Mouse (Mus musculus): ENCODE results near the gene Pin1. TPM values are rescaled to one million over a fixed set of nuclear protein-coding genes. Genes with fewer than 3 reads are reported as not detected.
"Not testable (repeated sequence)": the region's sequence is repeated elsewhere in the genome, so short reads cannot be mapped to it uniquely, and the experiment has no call there.

Gene Pin1
- total RNA-seq (2015) (10.2 and 10.6 TPM in 2 replicates), total RNA-seq (2017) (7.5 and 9.8 TPM in 2 replicates)

DNA sequence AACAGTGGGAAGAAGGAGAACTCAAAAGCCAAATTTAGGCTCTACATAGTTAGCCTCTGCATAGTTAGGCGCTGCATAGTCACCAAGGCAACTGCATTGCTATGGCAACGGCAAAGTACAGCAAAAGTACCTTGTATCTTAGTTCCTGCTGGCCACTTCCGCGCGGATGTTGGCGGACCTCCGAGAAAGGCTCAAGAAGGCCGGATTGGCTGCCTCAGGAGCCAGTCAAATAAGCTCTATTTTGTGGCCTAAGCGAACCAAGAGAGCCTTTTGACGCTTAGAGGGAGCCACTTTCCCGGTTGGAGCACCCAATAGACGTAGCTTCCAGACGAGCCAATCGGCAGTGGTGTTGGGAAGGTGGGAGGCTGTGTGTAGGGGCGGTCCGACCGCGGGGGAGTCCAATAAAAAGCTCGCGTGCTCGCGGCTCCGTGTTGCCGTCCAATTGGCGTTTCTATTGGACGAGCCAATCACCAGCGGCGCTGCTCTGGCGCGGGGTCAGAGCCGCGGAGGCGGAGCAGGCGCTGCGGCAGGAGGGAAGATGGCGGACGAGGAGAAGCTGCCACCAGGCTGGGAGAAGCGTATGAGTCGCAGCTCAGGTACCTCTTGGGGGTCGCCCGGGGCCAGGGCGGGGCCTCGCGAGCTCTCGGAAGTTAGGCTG, at the start of gene Pin1:
Gene Pin1, plus strand, starts transcription at position 494 of the 658 bp plus-strand sequence.
- ATAC-seq (ENCODE audit: poor library complexity, severe bottlenecking): peak; percentile 96

DNA sequence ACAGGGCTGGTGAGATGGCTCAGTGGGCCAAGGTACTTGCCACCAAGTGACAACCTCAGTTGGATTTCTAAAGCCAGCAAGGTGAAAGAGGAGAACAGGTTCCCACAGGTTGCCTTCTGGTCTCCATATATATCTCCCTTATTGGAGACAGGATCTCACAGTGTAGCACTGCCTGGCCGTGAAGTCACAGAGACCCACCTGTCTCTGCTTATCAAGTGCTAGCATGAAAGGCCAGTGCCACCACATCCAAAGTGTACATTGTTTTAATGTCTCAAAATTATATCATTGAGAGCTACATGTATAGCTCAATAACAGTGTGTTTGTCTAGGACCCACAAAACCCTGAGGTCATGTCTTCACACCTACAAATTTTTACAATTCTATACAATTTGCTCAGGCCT, 45.6 kb upstream of the Pin1 start:
- ATAC-seq (ENCODE audit: poor library complexity, severe bottlenecking): no peak

DNA sequence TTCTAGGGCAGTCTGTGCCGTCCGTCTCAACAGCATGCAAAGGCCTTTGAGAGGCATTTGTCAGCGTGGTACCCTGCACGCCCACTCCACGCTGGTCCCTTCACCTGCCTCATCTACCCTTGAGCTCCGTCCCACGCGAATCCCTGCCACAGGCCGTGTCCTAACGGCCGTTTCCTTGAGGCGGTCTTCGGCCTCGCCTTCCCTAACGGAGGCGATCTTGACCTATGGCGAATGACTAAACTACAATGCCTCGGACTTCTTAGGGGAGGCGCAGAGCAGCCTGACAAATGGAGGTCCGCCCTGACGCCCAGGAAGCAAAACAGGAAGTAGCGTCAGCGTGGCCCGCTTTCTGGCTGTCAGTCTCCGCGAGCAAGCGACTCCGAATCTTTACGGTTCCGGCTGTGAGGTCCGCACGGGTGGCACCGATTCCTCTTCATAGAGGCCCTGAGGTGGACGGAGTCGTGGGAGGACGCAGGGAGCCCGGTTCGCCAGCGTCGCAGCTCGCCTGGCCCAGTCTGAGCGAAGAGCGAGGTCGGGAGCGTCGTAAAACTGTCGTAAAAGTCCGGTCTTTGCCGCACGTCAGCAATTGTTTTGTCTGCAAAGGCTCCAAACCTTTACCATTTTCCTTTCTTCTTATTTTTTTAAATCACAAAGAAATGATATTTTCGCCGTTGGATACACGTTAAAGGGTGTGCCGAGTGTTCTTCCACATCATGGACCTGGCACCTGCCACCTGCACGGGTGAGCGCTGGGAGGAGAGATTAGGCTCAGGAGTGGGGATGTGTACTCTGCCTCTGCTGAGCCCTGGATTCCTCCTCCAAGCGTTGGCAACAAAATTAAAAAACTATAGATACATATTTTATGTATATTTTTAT, 44.6 kb upstream of the Pin1 start:
- peak; percentile 99 for ATAC-seq (ENCODE audit: poor library complexity, severe bottlenecking)

DNA sequence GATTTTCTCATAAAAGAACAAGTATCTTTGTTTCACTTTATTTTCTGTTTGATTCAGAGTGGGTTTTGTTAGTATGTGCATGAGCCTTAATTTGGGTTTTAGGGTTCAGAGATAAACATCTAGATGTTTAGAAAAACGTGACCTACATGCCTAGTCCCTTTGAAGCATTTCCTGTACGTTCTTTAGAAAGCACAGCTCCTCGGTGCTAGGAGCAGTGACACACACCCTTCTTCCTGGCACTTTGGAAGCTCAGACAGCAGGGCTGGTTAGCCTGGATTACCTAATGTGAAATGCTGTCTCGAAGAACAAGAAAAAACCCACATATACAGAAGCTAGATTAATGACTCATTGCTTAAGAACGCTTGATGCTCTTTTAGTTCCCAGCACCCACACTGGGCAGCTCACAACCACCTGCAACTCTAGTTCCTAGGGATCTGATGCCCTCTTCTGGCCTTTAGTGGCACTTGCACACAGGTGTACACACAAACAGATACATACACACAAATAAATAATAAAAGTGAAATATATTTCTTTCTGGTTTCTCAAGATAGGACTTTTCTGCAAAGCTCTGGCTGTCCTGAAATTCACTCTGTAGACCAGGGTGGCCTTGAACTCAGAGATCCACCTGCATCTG, 41.9 kb upstream of the Pin1 start:
- ATAC-seq (ENCODE audit: poor library complexity, severe bottlenecking): no peak

DNA sequence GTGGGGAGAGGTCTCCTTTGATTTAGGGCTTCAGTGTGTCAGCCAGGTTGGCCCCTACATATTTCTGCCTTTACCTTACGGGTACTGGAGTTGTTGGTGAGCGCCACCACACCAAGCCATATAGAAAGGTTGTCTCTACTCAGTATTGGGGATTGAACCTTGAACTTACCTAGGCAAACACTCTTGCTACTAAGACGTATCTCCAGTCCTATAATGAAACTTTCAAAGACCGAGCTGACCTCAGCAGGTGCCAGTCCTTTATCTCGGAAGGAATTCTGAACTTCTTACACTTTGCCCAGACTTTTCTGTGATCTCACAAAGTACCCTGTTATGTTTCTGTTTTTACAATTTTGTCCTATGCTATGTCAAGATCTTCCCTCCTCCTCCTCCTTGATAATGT, 39.9 kb upstream of the Pin1 start:
- ATAC-seq (ENCODE audit: poor library complexity, severe bottlenecking): no peak

DNA sequence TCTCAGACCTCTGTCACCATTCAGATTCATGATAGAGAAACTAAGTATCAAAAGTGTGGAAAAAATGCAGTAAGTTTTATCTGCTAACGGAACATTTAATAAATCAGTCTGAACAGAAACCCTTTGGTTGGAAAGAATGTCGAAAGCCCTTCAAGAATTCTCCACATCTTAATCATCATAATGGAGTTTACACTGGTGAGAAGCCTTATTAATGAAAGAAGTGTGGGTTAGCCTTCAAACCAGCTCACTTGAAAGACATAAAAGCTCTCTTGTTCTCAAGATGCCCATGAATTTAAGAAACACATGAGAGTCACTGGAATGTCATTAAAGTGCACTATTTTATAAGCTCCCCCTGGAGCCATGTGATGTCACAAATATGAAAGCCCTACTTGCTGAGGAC, 35.2 kb upstream of the Pin1 start:
- ATAC-seq (ENCODE audit: poor library complexity, severe bottlenecking): no peak

DNA sequence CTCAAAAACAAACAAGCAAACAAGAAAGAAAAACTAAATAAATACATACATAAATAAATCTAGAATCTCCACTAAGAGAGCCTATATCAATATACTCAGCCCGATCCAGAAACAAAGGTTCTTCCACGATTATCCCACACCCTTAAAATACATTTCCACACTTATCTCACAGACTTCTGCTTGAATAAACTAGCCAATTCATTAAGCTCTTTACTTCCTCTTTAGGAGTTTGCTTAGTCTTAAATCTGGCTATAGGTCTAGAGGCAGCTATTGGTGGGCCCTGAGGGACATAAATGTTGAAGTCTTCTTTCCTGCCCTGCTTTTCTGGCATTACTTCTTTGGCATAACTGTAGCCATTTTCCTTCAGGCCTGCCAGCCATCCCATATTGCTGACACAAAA, 20.6 kb upstream of the Pin1 start:
- ATAC-seq (ENCODE audit: poor library complexity, severe bottlenecking): no peak

DNA sequence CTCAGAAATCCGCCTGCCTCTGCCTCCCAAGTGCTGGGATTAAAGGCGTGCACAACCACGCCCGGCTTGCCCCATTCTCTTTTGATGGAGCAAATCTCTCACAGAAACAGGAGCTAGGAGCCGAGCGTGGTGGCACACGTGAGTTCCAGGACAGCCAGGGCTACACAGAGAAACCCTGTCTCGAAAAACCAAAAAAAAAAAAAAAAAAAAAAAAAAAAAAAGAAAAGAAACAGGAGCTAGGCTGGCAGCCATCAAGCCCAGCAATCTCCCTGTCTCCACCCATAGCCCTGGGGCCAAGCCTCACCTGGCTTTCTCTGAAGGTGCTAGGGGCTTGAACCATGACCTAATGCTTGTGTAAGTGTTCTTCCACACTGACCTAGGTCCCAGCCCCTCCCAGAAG, 16.2 kb upstream of the Pin1 start:
- not testable (repeated sequence) for ATAC-seq (ENCODE audit: poor library complexity, severe bottlenecking)

DNA sequence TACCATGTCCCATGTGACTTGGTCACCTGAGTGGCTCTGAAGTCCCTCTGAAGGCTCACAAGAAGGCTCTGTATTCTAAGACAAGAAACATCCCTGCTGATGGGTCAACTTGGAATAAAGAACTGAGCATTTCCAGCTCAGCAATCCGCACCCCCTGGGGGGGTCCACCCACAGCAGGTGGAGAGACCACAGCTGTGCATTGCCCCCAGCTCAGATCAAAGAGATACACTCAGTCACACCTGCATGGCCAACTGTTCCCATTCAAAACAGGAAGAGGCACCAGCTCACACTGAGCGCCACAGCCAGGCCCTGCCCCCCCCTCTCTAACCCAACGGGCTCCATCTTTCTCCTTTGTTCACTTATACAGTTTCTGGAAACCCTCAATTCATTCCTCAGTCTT, 15.6 kb upstream of the Pin1 start:
- ATAC-seq (ENCODE audit: poor library complexity, severe bottlenecking): no peak

DNA sequence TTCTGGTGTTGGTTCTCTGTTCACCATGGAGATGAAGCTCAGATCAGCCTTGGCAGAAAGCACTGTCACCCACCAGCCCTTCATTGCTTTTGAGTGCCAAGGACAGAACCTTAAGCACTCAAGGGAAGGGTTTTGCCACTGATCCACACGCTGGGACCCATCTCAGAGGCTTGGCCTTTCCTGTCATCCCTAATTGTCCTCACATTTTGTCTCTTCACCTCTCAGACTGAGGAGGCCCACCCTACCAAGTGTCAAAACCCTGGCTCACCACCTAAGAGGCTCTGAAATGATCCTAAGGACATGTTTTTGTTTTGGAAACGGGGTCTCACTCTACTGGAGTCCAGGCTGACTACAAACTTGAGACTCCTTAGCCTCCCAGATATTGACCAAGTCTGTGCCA, 15.1 kb upstream of the Pin1 start:
- no peak for ATAC-seq (ENCODE audit: poor library complexity, severe bottlenecking)

DNA sequence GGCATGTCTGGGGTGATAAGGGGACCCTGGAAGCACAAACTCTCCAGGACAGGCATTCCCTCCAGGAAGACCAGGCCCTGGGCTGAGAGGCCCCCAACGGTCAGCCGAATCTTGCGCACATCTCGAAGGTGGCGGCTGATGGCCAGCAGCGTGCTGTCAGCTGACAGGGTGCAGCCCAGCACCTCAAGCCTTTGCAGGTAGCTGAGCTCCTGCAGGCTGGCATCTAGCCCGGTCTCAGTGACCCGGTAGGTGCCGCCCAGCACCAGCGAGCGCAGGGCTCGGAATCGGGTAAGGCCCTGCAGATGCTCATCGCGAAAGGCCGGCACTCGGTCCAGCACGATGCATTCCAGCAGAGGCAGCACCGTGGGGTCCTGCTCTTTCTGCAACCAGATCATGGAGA, 13.3 kb upstream of the Pin1 start:
- no peak for ATAC-seq (ENCODE audit: poor library complexity, severe bottlenecking)

DNA sequence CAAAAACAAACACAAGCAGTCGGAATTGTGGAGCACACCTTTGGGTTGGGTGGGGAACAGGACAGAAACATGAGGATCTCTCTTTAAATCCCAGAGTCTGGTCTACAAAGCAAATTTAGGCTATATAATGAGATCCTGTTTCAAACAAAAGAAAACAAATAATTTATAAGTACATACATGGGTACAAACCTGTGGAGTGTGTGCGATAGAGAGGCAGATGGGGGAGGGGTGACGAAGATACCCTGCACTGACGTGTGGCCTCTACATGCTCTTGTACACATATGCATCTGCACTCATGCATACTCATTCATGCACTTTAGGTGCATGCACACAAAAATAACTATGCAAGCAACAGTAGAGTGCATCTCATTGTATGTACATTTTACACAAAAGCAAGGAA, 12.4 kb upstream of the Pin1 start:
- no peak for ATAC-seq (ENCODE audit: poor library complexity, severe bottlenecking)

DNA sequence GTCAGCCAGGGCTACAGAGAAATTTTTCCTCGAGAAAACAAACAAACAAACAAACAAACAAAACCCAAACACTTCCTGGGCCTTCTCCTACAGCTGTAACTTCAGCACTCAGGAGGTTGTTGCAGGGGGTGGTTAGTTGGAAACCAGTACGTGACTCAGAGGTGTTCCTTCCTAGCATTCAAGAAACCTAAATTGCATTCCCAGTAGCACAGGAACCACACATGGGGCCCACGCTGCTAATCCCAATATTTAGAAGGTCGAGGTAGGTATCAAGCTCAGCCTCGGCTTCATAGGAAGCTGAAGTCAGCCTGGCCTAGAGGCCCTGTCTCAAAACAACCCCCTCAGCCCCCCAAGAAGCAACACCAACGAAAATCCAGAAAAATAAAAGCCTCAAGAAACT, 10.4 kb upstream of the Pin1 start:
- ATAC-seq (ENCODE audit: poor library complexity, severe bottlenecking): no peak

DNA sequence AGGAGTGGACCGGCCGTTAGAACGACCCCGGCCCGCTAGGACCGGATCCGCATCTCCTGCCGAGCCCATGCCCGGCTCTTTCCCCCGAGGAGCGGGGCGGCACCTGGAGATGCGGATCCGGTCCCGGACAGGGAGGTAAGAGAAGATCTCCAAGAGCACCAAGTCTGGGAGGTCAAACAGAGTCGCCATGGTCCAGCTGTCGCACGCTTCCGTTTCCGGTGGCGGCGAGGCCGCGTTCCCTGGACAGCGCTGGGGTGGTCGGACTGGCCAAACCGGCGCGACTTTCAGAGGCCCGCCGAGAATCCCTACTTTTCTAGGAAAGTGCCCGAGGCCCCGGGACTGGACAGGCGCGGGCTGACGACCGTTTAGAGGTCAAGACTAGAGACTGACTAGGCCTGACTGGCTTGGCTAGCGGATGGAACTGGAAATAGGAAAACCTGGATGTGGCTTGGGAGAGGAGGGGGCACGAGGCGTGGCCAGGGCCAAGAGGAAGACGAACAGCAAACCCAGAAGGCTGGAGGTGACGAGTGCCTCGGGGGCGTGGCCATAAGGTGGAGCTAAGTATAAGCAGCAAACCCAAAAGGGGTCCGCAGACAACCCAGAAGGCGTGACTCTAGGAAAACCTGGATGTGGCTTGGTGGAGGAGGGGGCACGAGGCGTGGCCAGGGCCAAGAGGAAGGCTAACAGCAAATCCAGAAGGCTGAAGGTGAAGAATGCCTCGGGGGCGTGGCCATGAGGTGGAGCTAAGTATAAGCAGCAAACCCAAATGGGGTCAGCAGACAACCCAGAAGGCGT, 9.6 kb upstream of the Pin1 start, which contains the start of gene Ubl5:
Gene Ubl5, plus strand, starts transcription at position 778 of the 795 bp plus-strand sequence.
- ATAC-seq (ENCODE audit: poor library complexity, severe bottlenecking): peak; percentile 24

DNA sequence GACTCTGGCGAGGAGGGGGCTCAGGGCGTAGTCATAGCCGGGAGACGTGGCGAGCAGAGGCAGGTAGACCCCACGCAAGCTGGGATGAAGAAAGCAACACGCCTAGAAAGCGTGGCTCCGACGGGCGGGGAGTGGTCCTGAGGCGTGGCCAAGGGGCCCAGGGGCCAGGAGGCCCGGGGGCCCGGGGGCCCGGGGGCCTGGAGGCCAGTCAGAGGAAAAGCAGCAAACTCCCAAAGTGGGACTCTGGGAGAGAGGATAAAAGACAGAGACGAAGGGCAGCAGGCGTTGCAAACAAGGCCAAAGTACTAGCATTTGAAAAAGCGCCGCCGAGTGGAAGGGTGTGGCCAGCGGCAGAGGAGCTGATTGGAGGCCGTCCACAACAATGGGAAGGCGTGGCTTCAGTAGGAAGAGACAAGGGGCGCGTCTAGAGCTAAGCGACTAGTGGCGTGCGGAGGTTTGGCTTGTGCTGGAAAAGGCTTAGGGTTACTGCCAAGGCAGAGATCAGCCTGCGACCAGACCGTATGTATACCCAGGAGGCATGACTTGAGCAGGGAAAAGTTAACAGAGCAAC, 8.9 kb upstream of the Pin1 start:
- ATAC-seq (ENCODE audit: poor library complexity, severe bottlenecking): peak; percentile 84

DNA sequence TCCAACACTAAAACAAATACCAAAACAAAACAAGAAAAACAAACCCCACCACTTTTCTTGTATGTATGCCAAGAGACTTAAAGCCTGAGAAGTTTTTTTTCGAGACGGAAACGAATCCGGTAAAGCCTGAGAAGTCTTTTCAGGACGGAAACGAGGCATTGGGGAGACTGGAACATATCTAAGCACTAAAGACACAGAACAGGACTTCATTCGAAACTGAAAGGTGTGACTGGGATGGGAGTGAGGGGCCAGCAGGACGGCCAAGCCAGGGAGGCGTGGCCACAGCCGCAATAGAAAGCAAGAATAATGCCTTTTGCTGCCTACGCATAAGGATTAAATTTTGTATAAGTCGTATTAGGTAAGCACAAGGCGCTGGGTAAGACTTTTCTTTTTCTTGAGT, 8.1 kb upstream of the Pin1 start:
- ATAC-seq (ENCODE audit: poor library complexity, severe bottlenecking): no peak

DNA sequence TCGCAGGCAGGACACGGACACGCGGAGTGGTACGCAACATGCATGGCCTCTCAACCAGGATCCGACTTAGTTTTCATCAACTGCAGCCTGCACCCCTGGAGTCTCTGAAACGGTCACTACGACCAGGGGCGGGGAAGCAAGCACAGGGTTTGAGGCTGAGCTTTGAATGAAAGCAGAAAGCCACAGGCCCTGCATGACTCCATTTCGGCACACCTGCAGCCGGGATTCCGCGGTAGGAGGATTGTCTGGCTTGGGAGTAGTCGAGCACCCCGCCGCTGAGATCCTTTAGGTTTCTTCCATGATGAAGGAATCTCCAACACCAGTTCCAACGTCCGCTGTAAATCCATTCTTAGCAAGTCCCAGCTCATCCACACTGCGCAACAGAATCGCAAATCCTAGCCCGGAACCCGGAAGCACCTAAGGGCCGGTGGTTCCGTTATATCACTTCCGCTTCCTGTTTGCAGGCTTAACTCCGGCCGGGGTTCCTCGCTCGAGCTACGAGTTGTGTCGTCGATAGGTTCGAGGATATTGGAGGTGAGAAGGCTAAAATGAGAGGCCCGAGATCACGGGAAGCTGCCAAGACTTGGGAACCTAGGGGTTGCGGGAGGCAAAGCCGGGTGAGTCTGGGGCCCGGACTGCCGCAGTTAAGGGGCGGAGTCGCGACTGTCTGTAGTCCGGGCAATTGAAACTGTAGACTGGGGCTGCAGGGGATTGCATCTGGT, 7.4 kb upstream of the Pin1 start, which contains the start of gene Fbxl12:
Gene Fbxl12, minus strand, starts transcription at position 408 of the 722 bp plus-strand sequence.
- peak; percentile 78 for ATAC-seq (ENCODE audit: poor library complexity, severe bottlenecking)

DNA sequence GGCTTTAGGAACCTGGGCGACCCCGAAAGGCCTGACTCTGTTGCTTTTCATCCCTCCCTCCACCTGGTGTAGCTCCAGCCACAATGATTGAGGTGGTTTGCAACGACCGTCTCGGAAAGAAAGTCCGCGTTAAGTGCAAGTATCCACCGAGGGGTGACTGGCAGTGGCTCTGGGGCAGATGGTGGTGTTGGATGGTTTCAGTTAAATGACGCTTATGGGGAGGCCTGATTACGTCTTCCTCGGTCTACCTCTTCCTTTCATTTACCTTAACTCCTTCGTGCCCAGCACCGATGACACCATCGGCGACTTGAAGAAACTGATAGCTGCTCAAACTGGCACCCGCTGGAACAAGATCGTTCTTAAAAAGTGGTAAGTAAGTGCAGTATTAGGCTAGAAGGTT, 6.8 kb upstream of the Pin1 start:
- peak; percentile 13 for ATAC-seq (ENCODE audit: poor library complexity, severe bottlenecking)

DNA sequence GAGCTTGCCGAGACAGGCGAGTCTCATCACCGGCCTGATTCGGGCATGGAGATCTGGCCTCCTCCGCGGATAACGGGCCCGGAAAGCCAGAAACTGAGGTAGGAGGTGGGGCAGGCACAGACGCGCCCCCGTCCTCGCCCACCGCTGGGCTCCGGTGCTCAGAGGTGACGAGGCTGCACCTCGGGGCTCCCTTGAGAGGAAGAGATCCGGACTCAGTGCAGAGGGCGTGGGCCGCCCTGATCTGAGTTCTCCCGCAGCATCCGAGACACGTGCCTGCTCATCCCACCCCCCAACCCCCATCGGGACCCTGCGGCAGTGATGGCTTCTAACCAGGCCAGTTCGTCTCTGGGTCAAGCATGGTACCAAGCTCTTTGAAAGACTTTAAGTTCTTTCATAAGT, 364 bp downstream of the Pin1 start:
- peak; percentile 11 for ATAC-seq (ENCODE audit: poor library complexity, severe bottlenecking)

DNA sequence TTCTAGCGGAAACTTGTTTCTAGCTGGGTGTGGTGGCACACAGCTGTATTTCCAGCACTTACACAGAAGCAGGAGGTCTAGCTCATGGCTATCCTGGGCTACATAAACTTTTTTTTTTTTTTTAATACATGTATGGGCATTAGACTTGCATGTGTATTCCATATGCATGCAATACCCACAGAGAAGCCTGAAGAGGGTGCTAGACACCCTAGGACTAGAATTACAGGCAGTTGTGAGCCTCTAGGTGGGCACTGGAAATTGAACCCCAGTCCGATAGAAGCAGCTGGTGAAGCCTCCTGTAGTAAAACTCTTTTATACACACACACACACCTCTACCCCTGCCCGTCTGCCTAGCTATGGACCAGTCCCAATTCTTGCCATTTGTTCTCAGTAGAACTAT, 2.0 kb downstream of the Pin1 start:
- ATAC-seq (ENCODE audit: poor library complexity, severe bottlenecking): no peak
